Mouse (Mus musculus): ENCODE measurements at regions not wholly inside any gene's neighbourhood (a gene's known extent, or its start where the extent isn't known, plus 50 kb on each side); places are given as distances from the start of the nearest gene placed in this dataset.

DNA sequence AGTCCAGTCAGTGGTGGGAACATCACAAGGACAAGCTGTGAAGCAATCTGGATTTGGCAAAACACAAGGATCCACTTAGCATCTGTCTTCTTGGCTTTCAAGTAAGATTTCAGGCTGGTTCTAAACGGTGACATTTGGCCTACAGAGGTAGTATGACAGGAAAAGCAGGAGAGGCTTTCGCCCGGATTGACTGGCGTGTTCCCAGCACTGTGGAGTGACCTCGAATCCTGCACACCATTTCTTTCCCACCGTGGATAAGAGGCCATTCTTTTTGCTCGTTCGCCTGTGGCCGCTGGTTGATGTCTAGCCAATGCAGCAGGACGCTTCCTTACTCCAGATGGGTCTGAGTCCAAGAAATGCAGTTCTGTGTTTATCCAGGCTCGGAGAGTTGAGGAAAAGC is 99.6 kb upstream of the Nfe2l3 start:
- no peak for ATAC-seq (replicated peaks)
- Histone ChIP-seq H3K27ac (no peak overlapping the region), H3K4me1 (0 out of 2 replicates have a peak, but pooled peaks cover 4% of the 10 kb centered on the region), H3K9ac (no peak overlapping the region), H3K27me3 (replicated peaks) (no peaks in the 10 kb centered on the region), H3K36me3 (replicated peaks) (no peaks in the 10 kb centered on the region), H3K4me3 (no peak overlapping the region), H3K9me3 (no peaks in the 10 kb centered on the region), H3K4me2 (no peak overlapping the region)
- WGBS = 50% methylated on average over 11 of the region's 11 CpGs

DNA sequence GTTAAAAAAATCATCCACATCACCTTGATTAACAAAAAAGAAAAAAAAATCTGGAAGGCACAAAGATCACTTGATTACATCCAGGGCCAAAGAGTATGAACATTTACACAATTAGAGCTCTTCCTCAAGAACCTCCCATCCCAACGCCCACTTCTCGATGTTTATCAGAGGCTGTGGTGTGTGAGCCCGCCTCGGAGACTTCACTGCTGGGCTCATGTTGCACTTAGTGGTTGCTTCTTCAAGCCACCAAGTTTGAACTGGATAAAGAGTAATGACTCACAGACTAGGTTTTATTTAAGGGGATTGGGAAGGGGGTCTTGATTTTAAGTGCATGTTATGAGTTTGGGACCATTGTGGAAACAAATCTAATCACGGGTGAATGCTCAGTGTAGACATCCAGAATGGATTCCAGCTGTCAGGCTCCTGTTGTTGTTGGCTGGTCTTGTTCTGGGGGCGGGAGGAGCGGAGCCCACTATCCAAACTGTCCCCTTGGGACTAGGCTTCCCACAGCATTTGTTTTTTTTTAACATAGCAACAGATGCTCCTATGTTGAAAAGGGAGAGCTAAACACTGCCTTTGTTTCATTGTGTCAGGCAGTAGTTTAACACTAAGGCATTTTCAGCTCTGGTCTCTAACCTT is 98.6 kb upstream of the Nfe2l3 start:
- 59% methylated on average over 7 of the region's 7 CpGs for whole genome bisulfite sequencing
- Histone ChIP-seq H3K9me3 (no peaks in the 10 kb centered on the region), H3K27me3 (replicated peaks) (no peaks in the 10 kb centered on the region), H3K9ac (no peak overlapping the region), H3K4me2 (no peak overlapping the region), H3K4me1 (0 out of 2 replicates have a peak, but pooled peaks cover 4% of the 10 kb centered on the region), H3K36me3 (replicated peaks) (no peaks in the 10 kb centered on the region), H3K4me3 (no peak overlapping the region), H3K27ac (0 out of 2 replicates have a peak overlapping the region, but pooled peaks have one; percentile 10)
- ATAC-seq (replicated peaks) = no peak

DNA sequence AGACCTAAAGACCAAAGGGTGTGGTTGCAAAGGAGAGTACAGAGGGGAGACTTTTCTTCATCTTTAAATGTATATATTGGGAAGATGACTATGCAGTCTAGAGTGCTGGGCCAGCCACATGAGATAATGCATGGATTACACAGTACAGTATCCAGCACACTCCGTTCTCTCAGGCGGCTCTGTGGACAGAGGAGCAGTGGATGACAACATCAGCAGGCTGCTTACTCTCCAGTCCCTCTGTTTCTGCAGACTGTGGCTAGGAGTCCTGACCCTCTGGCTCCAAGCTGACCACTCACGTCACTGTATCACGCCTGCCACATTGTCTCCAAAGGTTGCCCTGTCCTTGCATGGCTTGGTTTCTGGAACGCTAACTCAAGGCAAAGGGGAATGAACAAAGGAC is 97.2 kb upstream of the Nfe2l3 start:
- Histone ChIP-seq H3K4me3 (no peak overlapping the region), H3K4me2 (no peak overlapping the region), H3K27ac (no peak overlapping the region), H3K9me3 (no peaks in the 10 kb centered on the region), H3K27me3 (replicated peaks) (no peaks in the 10 kb centered on the region), H3K4me1 (0 out of 2 replicates have a peak, but pooled peaks cover 4% of the 10 kb centered on the region), H3K36me3 (replicated peaks) (no peaks in the 10 kb centered on the region), H3K9ac (no peak overlapping the region)
- 73% methylated on average over 5 of the region's 5 CpGs for WGBS
- no peak for ATAC-seq (replicated peaks)

DNA sequence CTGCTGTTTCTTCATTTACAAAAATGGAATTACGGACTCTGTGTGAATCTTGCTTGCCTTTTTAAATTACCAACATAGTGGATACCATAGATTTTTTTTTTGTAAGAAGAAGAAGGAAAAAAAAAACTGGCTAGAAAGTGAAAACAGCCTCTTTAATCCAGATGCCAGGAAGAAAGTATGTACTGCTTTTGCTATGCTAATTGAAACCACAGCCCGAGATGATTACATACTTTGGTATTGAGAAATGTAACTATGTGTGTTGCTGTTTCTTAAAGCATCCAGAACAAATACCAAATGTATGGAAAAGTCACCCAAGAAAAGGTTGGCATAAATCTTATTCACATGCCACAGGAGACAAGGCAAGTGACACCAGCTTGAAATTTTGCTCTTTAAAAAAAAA is 93.2 kb upstream of the Nfe2l3 start:
- Histone ChIP-seq H3K9me3 (no peaks in the 10 kb centered on the region), H3K4me2 (no peak overlapping the region), H3K27ac (no peak overlapping the region), H3K4me1 (no peaks in the 10 kb centered on the region), H3K36me3 (replicated peaks) (no peaks in the 10 kb centered on the region), H3K27me3 (replicated peaks) (no peaks in the 10 kb centered on the region), H3K4me3 (no peak overlapping the region), H3K9ac (no peak overlapping the region)
- no peak for ATAC-seq (replicated peaks)
- WGBS = 72% methylated on average over 2 of the region's 2 CpGs

DNA sequence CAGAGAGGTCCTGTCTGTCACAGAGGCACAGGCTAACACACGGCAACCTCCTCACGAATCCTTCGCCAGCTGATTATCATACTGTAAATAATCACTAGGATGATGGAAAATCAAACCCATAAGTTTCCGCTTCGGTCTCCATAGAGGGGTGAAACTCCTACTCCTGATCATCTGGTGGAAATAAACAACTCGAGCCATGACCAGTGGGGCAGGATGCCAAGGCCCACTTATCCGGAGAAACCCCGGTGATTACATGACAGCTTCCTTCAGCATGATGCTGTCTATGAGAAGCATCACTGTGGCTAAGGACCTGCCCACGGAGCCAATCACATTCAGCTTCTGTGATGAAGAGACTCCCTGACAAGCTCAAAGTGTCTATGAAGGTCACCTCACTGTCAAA is 84.7 kb upstream of the Nfe2l3 start:
- no peak overlapping the region for H3K4me3 ChIP-seq
- H3K9me3 ChIP-seq = no peaks in the 10 kb centered on the region
- H3K4me2 ChIP-seq = no peak overlapping the region
- no peak overlapping the region for H3K27ac ChIP-seq
- H3K9ac ChIP-seq = no peak overlapping the region
- 88% methylated on average over 9 of the region's 9 CpGs for WGBS
- ATAC-seq (replicated peaks) = no peak
- H3K36me3 ChIP-seq (replicated peaks) = no peaks in the 10 kb centered on the region
- no peaks in the 10 kb centered on the region for H3K27me3 ChIP-seq (replicated peaks)
- no peaks in the 10 kb centered on the region for H3K4me1 ChIP-seq

DNA sequence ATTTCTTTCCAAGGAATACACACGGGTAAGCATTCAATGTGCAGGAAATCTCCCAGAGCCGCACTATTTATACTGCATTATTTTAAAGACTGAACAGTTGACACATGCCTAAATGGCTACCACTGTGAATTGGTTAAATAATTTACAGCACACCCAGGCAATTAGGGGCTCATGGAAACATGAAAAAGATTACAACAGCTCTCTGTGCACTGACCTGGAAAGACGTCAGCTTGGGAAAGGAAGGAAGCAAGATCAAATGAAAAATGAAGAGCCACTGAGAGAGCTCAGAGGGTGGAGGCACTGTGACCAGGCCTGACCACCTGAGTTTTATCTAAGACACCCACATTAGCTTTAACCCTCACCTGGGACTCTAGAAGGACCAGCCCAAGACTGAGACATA is 82.7 kb upstream of the Nfe2l3 start:
- Histone ChIP-seq H3K4me3 (no peak overlapping the region), H3K36me3 (replicated peaks) (no peaks in the 10 kb centered on the region), H3K4me1 (no peaks in the 10 kb centered on the region), H3K9me3 (no peaks in the 10 kb centered on the region), H3K4me2 (no peak overlapping the region), H3K9ac (no peak overlapping the region), H3K27ac (no peak overlapping the region), H3K27me3 (replicated peaks) (no peaks in the 10 kb centered on the region)
- WGBS = 54% methylated on average over 3 of the region's 3 CpGs
- ATAC-seq (replicated peaks) = no peak

DNA sequence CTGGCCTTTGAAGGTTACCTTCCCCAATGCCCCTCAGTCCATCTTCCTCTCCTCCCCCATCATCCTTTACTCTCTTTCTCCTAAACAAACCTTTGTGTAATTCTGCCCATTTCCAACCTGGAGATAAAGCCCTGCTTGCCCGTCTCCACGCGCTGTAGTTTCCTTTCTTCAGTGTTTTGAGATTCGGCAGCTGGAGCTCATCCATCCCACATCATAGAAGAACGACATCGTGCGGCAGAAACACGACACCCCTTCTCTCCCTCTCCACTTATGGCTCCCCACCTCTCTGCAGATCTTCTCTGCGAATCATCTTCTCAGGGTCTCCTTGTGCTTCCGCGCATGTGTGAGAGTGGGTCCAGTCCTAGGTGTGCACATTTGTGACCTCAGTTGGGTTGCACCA is 77.4 kb upstream of the Nfe2l3 start:
- Histone ChIP-seq H3K4me1 (no peaks in the 10 kb centered on the region), H3K27ac (no peak overlapping the region), H3K36me3 (replicated peaks) (no peaks in the 10 kb centered on the region), H3K4me2 (no peak overlapping the region), H3K27me3 (replicated peaks) (no peaks in the 10 kb centered on the region), H3K9me3 (no peaks in the 10 kb centered on the region), H3K4me3 (no peak overlapping the region), H3K9ac (no peak overlapping the region)
- no peak for ATAC-seq (replicated peaks)
- WGBS = 92% methylated on average over 11 of the region's 11 CpGs

DNA sequence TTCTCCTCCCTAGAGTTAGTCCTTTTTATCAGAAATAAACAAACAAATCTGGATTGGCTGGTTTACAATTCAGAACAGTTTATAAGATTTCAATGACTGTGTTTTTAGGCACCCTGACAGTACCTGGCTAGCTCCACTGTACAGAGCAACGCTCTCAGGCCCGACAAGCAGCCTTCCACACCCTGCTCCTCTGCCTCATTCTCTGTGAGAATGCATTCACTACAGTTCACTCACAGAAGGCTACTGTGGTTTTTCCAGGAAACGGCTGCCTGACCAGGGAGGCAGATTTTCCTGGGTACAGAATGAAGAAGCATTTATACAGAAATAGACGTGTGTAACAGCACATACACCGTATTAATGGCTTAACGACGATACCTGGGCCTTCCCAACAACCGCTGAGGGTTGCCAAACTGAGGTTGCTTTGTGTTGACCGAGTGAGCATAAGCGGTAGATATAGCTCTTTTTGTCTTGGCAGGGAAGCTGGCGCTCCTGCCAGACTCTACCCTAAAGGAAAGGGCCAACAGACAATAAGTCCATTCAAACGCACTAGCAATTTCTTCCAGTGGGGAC is 70.8 kb upstream of the Nfe2l3 start:
- Histone ChIP-seq H3K4me2 (no peak overlapping the region), H3K4me3 (no peak overlapping the region), H3K4me1 (peaks cover 11% of the 10 kb centered on the region; the same call in 1 of the 2 replicates), H3K9ac (no peak overlapping the region), H3K27ac (no peak overlapping the region), H3K36me3 (replicated peaks) (no peaks in the 10 kb centered on the region), H3K9me3 (no peaks in the 10 kb centered on the region), H3K27me3 (replicated peaks) (no peaks in the 10 kb centered on the region)
- 64% methylated on average over 12 of the region's 12 CpGs for WGBS
- no peak for ATAC-seq (replicated peaks)

DNA sequence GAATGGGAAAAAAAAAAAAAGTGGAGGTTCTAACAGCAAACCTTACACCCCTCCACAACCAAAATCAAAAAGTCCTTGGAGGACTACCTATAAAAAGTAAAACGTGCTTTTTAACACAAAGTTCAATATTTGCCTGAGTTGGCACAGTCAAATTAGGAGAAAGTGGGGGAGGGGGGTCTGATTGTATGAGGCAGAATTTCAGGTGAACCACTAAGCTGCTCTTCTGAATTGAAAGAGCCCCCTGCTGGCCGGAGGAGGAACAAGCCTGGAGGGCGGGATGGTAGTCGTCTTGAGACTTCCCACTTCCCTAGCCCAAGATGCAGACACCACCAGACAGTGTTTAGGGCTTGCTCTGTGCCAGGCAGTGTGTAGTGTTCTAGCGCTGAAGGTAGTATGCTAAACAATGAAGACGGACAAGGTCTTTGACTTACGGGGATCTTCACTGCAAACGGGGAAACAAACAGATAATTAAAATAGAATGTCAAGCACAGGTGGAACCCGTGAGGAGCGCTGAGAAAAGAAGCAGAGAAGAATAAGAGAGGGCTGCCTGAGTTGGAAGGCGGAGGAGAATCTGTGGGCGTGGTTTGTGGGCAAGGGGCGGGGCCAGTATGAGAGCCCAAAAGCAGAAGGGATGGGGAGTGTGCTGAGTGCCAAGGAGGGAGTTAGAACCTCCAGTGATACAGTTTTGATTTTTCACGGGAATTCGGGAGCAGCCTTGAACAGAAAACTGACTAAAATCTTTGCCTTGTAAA is 69.8 kb upstream of the Nfe2l3 start:
- peak overlapping the region; percentile 41 for H3K4me2 ChIP-seq
- H3K9me3 ChIP-seq = no peaks in the 10 kb centered on the region
- no peaks in the 10 kb centered on the region for H3K36me3 ChIP-seq (replicated peaks)
- no peak overlapping the region for H3K9ac ChIP-seq
- peak overlapping the region; percentile 20; the same call in 1 of the 2 replicates for H3K4me3 ChIP-seq
- no peaks in the 10 kb centered on the region for H3K27me3 ChIP-seq (replicated peaks)
- no peak overlapping the region; the same call in 1 of the 2 replicates for H3K27ac ChIP-seq
- H3K4me1 ChIP-seq = peaks cover 11% of the 10 kb centered on the region; the same call in 1 of the 2 replicates
- ATAC-seq (replicated peaks) = peak; percentile 62
- 4% methylated on average over 15 of the region's 15 CpGs for WGBS

DNA sequence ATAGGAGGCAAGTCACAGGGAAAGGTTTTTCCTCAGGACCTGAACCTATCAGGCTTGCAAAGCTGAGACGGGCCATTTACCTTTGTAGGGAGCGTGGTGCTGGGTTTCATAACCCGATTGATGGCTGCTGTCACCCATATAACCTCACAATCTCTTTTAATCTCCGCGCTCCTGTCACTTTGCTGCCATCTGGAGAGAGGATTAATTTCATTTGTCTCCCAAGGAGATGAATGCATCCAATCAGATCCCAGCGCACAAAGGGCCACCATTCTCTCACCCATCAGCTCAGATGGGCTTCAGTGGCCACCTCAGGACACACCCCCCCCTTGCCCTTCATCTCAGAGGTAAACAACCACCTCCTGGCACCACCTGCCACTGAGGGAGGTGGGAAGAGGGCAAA is 67.7 kb upstream of the Nfe2l3 start:
- Histone ChIP-seq H3K27me3 (replicated peaks) (no peaks in the 10 kb centered on the region), H3K4me1 (peaks cover 14% of the 10 kb centered on the region; the same call in 1 of the 2 replicates), H3K27ac (no peak overlapping the region), H3K4me2 (no peak overlapping the region), H3K9ac (no peak overlapping the region), H3K9me3 (no peaks in the 10 kb centered on the region), H3K36me3 (replicated peaks) (no peaks in the 10 kb centered on the region), H3K4me3 (no peak overlapping the region)
- no peak for ATAC-seq (replicated peaks)
- 36% methylated on average over 6 of the region's 6 CpGs for WGBS

DNA sequence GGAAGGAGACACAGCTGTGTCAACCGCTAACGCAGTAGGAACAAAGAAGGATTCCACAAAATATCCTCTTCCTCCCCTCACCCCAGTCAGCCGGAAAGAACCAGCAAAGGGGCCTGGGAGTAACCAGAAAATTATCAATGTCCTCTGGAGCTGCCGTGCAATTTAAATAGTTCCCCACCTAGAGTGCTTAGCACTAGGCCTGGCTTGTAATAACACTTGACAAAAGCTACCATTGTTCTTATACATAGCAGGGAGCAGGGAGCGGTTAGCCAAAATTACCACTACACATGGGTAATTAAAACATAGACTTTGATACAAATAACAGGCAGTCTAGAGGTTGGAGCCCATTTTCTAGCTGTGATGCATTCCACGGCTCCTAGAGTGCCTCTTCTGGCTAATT is 62.7 kb upstream of the Nfe2l3 start:
- Histone ChIP-seq H3K4me2 (no peak overlapping the region), H3K4me3 (no peak overlapping the region), H3K36me3 (replicated peaks) (no peaks in the 10 kb centered on the region), H3K27ac (no peak overlapping the region), H3K4me1 (peaks cover 9% of the 10 kb centered on the region), H3K27me3 (replicated peaks) (no peaks in the 10 kb centered on the region), H3K9ac (no peak overlapping the region), H3K9me3 (no peaks in the 10 kb centered on the region)
- no peak for ATAC-seq (replicated peaks)
- WGBS = 49% methylated on average over 6 of the region's 6 CpGs

DNA sequence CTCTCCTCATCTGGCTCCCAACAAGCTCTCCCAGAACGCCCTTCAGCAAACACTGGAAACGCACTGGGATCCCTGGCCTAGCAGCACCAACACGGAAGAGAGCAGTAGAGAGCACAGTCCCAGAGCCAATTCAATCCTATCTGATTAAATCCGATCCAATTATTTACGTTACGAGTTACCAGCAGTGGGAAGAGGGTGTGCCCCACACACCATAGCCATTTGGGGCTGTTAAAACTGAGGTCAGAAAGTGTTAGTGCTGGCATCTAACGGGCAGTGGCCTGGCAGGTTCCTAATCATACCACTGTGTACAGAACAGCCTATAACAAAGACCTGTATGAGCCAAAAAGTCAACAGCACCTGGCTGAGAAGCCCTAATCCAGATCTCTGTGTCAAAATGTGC is 60.1 kb upstream of the Nfe2l3 start:
- no peak overlapping the region for H3K9ac ChIP-seq
- peaks cover 9% of the 10 kb centered on the region for H3K4me1 ChIP-seq
- H3K27ac ChIP-seq = no peak overlapping the region
- no peaks in the 10 kb centered on the region for H3K9me3 ChIP-seq
- no peaks in the 10 kb centered on the region for H3K27me3 ChIP-seq (replicated peaks)
- 62% methylated on average over 7 of the region's 7 CpGs for WGBS
- no peak for ATAC-seq (replicated peaks)
- no peak overlapping the region for H3K4me3 ChIP-seq
- no peaks in the 10 kb centered on the region for H3K36me3 ChIP-seq (replicated peaks)
- H3K4me2 ChIP-seq = no peak overlapping the region

All from midbrain, embryonic 15.5 days (tissue).